Mouse (Mus musculus) heart, adult 2 months (tissue): ENCODE data around the gene Adgrg7.

Experiments used
- CTCF ChIP-seq: fragments of 200-600 bp; IDR thresholded peaks from 2 replicates; pipeline ENCODE4 v1.8.1; 2022; ENCODE audit warnings: antibody characterized with exemption, mild to moderate bottlenecking, moderate library complexity
- POLR2A ChIP-seq: fragments of 200-500 bp; IDR thresholded peaks from 2 replicates; pipeline ENCODE4 v1.6.1; 2011; ENCODE audit warnings: mild to moderate bottlenecking, low read depth, low read length, control low read depth; ENCODE audit not compliant: insufficient read depth

DNA sequence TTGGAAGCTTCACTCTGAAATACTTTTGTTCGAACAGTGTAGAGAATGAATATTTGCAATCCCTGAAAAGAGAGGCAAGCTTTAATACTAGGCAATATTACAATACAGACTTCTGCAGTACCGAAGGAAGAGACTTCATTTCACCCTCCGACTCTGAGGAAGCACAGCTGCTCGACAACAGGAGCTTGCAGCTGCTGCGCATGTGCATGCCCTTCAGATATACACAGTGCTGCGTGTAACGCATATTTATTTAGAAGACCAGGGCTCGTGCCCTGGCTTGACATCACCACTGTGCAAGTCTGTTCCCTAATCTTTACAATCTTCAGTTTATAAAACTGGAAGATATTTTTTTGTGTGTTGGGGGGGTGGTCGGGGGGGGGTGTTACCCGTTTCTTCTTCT is 70.7 kb downstream of the Adgrg7 start:
- TF ChIP-seq CTCF: no peak
- no peak for TF ChIP-seq POLR2A
